Mouse (Mus musculus) T-helper 2 cell (primary cell): ENCODE data around the gene Slc51a.
"Not testable (repeated sequence)": the region's sequence is repeated elsewhere in the genome, so short reads cannot be mapped to it uniquely, and the experiment has no call there.

Experiments used
- in situ Hi-C: fragments of 300-600 bp; cut with MboI, MseI; formaldehyde crosslinking; loops from one replicate; pipeline ENCODE4 v1.15.1; 2025; ENCODE audit warnings: high pct_unique_total_duplicates

Gene Slc51a

DNA sequence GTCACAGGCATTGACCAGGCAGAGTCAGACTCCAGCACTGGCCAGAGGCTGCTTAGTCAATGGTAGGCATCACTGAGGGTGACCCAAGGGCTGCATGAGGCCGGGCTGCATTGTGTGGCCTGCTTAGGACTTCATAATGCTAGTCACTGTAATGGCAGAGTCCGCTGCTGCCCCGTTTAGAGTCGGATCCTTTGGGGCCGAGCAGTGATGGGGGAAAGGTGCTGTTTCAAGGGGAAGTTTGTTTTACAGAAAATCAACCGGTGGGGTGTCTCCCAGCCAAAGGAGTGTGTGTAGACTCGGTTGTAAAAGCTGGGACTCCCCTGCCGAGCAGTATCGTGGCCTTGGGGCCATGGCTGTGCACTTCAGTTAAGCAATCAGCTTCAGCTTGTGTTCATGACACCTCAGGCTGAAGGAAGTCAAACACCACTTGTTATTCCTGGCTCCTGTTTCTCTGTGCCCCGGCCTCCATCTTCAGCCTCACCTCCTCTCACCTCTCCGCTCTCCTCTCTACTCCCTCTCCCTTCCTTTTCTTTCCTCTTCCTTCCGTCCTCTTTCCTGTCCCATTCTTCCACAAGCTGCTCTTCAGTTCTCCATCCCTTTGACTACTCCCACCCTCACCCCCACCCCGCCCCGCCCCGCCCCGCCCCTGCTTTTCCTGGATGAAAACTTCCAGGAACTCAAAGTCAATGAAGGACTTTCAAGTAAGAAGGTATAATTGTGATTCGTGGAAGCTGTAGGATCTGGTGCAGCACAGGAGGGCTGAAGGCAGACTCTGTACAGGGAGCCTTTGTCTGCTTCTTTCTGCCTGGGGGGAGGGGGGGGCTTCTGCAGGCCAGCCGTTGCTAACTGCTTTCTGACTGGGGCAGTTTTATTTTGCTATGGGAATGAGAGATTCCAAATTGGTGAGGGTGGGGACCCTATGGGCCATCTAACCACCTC is 23.0 kb upstream of the Slc51a start:
- in situ Hi-C loops: loop anchor here (5.0 kb wide), 1 partner anchor 97 kb away; the partner anchor contains the start of gene Tfrc

DNA sequence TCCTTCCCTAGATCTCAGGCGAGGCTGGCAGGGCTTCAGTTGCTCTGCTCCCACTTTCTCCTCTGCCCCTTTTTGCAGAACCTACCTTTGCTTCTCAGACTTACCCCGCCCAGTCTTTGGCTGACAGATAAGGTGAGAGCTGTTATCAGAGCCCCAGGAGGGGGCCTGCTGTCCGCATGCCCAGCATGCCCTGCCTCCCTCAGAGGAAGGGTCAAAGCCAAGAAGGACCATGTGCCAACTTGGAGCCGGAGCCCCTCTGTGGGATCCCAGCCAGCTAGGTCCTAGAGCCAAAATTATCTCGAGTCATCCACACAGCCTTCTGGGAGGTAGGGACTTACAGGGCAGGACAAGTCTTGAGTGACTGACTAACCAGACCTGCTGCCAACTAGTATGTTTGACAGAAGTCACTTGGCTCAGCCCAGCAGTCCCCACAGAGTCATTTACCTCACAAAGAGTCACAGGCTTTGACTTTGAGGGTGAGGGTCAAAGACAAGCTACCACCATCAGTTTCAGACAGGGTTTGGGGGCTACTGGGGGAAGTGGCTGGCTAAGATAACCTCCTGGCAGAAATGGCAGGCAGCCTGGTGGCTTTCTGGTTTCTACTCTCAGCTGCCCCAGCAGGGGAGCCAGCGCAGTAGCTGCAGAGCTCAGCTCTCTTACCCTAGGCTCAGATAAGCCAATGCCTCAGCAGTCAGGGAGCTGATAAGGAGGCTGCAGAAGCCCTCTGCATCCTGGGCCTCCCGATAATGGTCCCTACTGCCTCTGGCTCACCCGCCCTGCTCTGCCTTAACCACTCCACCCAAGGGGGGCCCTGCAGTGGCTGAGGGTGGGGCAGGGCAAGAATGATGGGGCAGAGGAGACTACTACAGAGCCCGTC is 21.6 kb upstream of the Slc51a start:
- in situ Hi-C loops: loop anchor here (5.0 to 10.0 kb wide), 2 partner anchors 125 to 168 kb away; no protein-coding TSS in a partner anchor

DNA sequence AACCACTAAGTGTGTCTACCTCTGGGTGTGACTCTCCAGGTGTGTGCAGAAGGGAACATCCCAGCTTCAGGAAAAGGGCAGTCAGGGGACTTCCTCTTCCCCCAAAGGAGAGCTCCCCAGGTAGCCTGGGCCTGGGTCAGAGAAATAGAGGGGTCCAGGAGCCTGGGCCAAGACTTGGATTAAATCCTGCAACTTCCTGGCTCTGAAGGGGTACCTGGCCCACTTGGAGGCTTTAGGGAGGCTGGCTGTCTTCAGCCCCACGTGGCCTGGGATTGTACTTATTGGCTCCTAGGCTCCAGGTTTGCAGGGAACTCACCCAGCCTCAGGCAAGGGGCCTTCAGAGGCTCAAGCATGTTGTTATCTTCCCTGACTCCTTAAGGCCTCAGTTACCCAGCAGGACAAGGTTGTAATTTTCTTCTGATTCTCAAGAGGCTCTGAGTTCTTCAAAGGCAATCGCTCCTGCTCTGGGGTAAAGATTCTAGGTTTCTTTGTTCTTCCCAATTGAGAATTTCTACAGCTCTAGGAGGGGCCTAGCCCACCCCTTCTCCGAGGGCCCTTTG is 20.9 kb upstream of the Slc51a start:
- in situ Hi-C loops: loop anchor here (5.0 to 10.0 kb wide), 2 partner anchors 126 to 169 kb away; no protein-coding TSS in a partner anchor

DNA sequence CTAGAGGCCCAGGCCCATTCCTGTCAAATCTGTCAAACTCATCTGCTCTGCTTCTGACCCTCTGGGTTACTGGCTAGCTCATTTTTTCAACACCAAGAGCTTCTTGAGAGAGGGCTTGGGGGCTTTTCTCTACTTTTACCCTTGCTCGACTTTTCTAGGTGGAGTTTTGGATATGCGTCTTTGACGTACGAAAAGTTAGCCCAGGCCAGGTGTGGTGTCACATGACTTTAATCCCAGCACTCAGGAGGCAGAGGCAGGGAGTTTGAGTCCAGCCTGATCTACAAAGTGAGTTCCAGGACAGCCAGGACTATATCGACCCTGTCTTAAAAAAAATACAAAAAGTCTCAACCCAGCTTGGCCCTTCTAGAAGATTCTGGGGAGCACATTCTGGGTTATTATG is 20.4 kb upstream of the Slc51a start:
- in situ Hi-C loops: loop anchor here (5.0 to 10.0 kb wide), 2 partner anchors 127 to 169 kb away; no protein-coding TSS in a partner anchor

DNA sequence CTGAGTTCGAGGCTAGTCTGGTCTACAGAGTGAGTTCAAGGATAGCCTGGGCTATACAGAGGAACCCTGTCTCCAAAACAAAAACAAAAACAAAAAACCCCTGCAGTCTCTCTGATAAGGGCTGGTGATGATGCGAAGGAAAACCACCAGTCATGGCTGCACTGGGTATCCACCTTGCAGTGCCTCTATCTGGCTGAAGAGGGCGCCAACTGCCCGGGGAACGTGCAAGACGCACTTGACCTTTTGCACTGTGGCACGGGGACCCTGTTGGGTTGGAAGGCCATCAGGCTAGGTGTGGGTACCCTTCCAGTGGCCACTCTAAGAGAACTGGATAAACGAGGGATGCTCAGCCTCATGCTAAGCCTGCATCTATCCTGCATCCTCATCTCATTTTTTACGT is 19.7 kb upstream of the Slc51a start:
- in situ Hi-C loops: loop anchor here (5.0 to 10.0 kb wide), 2 partner anchors 127 to 170 kb away; no protein-coding TSS in a partner anchor

DNA sequence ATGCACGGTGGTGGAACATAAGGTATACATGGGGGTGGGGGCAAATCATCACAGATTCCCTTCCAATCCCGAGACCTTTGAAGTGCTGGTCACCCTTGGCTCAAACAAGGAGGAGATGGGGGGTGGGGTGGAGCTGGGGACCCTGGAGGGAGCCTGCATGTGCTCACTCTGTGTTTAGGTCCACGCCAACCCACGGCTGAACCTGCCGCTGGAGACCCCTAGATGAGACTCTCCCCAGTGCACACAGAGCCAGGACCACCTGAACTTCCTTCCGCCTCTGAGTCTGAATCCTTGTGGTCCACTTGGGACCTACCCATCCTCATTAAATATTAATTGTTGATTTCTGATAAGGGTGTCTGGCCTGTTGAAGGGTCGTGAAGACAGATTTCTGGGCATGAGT is 19.2 kb upstream of the Slc51a start:
- in situ Hi-C loops: loop anchor here (5.0 to 10.0 kb wide), 2 partner anchors 128 to 170 kb away; no protein-coding TSS in a partner anchor

DNA sequence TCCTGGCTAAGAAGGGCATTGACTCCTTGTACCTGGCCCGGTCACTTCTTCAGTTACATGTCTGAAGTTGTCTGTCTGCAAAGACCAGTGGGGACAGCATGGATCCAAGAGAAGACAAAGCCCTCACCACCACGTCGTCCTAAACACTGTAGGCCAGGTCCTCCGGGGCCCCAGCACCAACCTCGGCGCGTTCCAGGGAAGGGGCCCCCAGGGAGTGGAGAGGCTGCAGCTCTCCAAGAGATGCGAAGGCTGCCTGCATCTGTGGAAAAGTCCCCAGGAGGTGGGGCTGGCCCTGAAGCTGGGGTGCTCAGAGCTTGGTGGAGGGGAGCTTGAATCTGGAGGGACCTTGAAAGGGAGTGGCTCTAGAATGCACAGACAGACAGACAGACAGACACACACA is 18.6 kb upstream of the Slc51a start:
- in situ Hi-C loops: loop anchor here (5.0 to 10.0 kb wide), 2 partner anchors 129 to 171 kb away; no protein-coding TSS in a partner anchor

DNA sequence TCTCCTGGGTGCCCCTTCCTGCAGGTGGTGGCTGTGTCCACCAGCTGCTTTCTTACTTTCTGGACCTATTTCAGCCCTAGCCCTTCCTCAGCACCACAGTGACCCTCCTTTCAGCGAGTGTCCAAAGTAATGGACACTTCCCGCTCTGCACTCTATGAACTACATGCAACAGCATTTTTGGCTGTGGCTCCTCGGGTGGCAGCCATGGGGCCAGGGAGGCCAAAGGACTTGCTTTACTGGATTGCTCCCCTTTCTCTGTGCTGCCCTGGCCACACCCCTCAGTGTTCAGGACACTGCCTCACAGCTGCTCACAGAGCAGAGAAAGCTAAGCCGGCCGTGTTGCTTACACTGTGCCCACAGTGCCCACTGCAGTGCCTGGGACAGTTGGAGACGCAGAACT is 16.0 kb upstream of the Slc51a start:
- in situ Hi-C loops: loop anchor here (10.0 kb wide), 1 partner anchor 131 kb away; no protein-coding TSS in a partner anchor

DNA sequence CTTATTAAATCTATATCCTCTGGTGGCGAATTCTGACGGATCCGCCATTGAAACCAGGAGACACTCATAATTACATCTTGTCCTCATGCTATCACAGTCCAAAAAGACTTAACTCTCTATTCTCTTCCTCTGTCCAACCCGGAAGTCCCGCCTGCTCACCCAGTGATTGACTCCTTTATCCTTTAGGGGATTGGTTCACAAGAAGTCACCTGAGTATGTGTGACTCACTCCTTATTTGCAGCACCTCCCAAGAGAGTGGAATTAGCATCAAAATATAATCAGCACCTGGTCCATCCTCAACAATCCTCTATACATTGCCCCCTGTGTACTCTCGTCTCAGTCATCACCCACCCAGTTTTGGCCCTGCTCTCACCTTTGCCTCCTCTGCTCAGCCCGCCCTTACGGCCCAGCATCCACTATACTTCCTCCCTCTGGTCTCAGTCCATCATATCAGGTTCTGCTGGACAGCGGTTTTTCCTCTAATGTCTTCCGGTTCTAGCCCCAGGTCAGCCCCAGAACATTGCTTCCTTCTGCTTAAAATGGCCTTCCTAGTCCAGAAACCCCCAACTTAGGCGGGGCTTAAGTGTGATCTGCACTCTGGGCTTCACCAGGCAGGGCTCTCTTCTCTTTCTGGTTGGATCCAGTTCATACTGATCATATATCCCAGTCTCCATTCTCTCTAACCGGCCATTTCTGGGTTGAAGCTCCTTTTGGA is 15.1 kb upstream of the Slc51a start:
- in situ Hi-C loops: loop anchor here (10.0 kb wide), 1 partner anchor 132 kb away; no protein-coding TSS in a partner anchor

DNA sequence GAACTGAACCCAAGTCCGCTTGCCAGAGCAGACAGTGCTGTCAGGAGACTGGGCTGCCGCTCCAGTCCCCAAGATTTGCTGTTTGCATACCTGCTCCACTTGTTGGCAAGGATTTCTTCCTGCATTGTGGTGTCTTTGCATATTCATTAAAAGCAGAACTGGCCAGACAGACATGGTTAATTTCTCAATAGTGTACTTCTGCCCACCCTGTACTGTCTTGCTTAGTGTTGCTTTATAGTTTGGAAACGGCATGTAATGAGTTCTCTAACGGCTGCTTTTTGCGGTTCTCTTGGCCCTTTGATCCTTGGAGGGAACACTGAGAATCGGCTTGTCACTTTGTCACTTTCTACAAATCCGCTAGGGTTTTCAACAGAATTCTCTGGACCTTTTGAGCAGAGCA is 13.8 kb upstream of the Slc51a start:
- in situ Hi-C loops: loop anchor here (10.0 kb wide), 1 partner anchor 133 kb away; no protein-coding TSS in a partner anchor

DNA sequence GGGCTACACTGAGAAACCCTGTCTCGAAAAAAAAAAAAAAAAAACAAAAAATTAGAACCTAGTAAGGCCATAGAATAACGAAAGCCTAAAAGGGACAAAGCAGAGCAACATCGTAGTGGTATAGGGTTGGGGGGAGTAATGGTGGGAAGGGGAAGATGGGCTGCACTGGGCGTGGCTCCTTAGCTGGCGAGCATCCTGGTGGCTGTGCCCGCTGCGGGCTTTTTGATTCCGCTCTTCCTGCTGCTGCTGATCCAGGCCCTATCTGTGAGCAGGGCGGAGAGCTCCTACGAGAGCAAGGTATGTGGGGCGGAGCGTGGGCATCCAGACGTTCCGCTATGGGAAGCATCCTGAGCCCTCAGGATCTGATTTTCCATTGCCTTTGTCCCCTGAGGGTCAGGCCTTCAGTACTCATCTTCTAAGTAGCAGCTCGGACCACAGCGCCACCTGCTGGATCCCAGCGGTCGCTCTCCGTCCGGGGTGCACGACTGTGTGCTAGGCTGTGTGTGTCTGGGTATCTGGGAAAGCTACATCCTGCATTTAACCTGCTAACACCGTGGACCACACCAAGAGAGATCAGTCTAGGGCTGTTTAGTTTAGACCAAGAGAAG is 11.9 kb upstream of the Slc51a start:
- in situ Hi-C loops: loop anchor here (10.0 kb wide), 1 partner anchor 135 kb away; no protein-coding TSS in a partner anchor

DNA sequence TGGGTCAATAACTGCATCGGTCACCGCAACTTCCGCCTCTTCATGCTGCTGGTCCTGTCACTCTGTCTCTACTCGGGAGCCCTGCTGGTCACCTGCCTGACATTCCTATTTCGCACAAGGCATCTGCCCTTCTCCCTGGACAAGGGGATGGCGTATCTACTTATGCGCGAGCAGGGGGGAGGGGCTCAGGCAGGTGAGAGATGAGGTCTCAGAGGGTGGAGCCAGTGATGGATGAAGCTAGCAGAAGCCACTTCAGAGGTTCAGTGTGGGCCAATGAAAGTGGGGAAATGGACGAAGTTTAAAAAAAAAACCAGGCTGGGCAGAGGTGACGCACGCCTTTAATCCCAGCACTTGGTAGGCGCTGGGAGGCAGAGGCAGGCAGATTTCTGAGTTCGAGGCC is 11.3 kb upstream of the Slc51a start:
- in situ Hi-C loops: no loop called here

DNA sequence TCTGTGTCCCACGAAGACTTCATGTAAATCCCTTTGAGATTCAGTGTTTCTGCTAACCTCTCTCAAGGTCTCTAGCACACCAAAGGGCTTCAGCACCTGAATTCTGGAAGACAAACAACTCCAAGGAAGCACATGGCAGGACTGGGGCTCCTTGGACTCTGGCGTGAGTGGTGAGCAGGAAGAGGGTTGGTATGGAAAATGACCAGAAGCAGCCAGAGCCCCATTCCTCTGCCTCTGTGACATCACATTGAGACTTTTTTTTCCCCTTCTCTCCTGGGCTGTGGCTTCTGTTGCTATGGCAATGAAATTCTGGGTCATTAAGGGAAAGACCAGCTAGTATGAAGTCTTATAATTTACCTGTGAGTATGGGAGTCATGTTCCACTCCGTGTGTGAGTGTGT is 8.3 kb upstream of the Slc51a start, which contains the start of gene Zdhhc19:
Gene Zdhhc19 (plus strand): TSS at position 301 of the 400 bp plus-strand sequence.
- in situ Hi-C loops: no loop called here

DNA sequence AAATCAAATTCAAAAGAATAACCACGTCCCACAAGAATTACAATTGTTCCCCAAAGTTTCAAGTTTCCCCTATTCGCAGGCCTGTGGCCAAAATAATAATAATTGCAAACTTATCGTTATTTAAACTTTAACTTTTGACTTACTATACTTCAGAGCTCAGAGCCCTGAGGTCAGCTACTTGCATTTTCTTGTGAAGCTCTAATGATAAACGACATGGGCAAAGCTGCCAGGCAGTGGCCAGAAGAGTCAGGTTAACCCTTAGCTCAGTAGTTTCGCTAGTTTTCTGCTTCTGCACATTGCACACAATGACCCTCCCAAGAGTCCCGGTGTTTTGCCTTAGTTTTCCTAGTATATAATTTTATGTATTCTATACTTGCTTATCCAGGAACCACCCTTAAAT is 6.7 kb upstream of the Slc51a start:
- in situ Hi-C loops: not testable (repeated sequence)

DNA sequence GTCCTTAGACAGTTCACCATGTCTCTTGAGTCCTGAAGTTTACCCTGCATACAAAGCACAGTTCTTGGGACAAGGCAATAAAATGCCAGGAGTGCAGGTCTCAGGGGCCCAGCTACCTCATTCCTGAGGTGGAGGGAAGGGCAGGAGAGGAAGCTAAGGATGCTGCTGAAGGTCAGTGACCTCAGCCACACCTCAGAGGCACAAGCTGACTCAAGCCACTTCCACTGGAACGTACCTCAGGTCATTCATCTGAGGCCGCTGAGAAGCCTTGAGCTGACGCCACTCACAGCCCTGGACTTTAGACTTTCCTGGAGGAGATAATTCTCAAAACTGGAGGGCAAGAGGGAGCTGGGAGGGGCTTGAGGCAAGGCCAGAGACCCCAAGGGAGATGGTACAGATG is 1.3 kb upstream of the Slc51a start:
- in situ Hi-C loops: no loop called here

DNA sequence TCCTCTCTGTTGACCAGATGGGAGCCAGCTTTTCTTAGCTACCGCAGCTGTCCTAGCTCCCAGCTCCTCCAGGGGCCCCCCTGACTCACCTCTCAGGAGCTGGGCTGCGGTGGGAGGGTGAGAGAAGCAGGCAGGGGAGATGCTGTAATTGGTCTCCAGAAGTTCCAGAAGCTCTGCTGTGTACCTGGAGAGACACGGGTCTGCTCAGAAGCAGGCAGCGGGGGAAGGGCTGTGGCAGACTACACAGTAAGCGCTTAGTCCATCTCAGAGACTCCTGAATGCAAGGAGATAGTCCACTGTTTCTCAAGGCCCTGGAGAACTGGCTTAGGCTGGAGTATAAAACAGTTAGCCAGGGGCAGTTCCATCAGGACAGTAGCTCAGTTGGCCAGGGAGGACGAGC is 1.6 kb downstream of the Slc51a start:
- in situ Hi-C loops: no loop called here

DNA sequence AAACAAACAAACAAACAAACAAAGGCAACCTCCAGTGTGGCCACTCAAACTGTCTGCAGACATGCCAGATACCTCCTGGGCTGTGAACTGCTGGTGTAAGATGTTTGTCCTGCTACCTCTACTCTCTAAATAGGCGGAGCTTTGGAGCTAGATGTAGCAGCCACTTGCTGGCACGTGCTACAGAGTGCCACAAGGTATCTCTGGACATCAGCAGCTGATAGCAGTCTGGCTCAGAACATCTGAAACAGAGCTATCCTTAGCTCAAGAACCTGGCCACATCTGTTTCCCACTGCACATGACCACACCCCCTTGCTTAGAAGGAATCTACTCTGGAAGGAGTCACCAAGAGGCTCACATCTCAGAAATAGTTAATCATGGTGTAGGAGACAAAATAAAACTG is 2.5 kb downstream of the Slc51a start:
- in situ Hi-C loops: no loop called here

DNA sequence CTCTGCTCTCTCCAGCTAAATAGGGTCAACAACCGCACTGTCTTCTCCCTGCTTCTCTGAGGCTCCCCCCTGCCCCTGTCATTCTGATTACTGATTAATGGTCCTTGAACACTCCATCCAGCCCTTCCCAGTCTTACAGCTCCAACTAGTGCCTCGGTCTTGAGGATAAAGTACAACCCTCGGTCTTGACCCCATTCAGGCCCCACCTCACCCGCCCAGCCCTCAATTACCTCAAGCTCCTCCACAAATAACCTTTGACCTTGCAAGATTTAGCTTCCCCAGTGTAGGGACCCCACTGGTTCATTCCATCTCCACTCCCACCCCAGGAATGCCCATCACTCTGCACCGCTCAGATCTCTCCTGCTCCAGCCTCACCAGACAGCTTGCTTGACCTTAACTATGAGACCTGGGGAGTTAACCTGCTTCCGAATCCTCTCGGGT is 3.2 kb downstream of the Slc51a start:
- in situ Hi-C loops: no loop called here

DNA sequence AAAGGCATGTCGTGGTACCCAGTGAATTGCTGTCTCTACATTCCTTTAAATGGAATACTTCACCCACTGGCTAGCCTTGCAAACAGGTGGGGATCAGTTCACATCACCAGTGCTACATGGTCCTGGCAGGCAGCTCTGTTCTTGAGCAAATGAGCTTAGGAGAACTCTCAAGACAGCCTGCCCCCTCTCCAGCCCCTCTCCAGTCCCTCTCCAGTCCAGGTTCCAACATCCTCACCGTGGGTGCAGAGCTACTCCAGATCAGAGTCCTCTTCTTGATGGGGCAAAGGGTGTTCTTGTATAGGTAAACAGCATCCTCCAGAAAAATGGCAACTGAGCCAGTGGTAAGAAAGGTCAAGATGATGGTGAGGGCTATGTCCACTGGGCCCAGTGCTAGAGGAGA is 8.3 kb downstream of the Slc51a start:
- in situ Hi-C loops: no loop called here

DNA sequence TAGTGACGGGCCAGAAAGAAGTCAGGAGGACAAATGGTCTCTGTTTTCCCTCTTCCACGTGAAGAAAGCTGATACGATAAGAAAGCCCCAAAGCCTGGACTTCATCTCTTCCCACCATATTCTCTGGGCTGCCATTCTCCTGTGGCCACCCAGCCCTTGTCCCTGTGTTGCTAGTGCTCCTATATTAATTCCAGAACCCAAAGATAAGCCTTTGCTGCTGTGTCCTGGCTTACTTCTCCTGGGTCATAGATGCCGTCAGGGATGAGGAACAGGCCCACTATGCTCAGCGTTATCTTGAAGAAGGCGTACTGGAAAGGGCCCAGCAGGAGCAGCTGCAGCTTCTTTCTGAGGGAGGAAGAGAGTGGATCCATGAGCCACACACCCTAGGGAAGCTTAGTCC is 10.4 kb downstream of the Slc51a start:
- in situ Hi-C loops: no loop called here
